23 mouse cellular contexts compared by ENCODE assay signal in the genomic region with DNA sequence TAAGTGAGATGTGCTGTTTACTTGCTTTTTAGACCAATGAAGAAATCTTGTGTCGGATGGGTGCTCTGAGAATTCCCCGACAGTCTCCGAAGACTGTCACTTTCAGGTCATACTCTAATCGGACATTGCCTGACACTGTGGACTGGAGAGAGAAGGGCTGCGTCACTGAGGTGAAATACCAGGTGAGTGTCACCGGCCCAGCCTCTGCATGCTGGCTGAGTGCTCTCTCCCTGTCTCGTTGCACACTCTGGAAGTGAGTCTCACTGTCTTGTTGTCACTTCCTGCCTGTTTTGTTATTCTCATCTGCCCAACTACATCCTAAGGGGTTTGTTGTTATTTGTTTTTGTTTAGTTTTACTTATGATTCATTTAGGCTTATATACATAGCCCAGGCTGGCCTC. TPM values are rescaled to one million over a fixed set of nuclear protein-coding genes. Genes with fewer than 3 reads are reported as not detected.
"Had no signal": no experiment of that assay in that cellular context is flagged by ENCODE, and none has a peak within 500 bp of the region (broad histone marks: within the 10 kb centered on the region; RNA-seq: fewer than 3 reads in every experiment).

No protein-coding gene starts in this region.

- H3K9me3 ChIP-seq: neural tube, embryonic 13.5 days; neural tube, embryonic 15.5 days; stomach, embryonic 15.5 days had no signal

- H3K27me3 ChIP-seq: neural tube, embryonic 13.5 days; neural tube, embryonic 15.5 days; stomach, embryonic 15.5 days had no signal

- H3K27ac ChIP-seq: neural tube, embryonic 13.5 days; neural tube, embryonic 15.5 days; stomach, embryonic 15.5 days; stomach, postnatal 0 days had no signal

- H3K4me1 ChIP-seq: neural tube, embryonic 13.5 days; neural tube, embryonic 15.5 days; stomach, embryonic 15.5 days had no signal

- H3K36me3 ChIP-seq: neural tube, embryonic 13.5 days; neural tube, embryonic 15.5 days; stomach, embryonic 15.5 days had no signal

- DNase-seq: retina, postnatal 1 day; right cerebral cortex, adult 18-20 months; right cerebral cortex, postnatal 14 days; right cerebral cortex, postnatal 25 days; right cerebral cortex, postnatal 4 days; spleen, adult 18-20 months; thymus, adult 18-20 months; thymus, adult 2 months; thymus, postnatal 14 days; thymus, postnatal 25 days; thymus, postnatal 36 days; thymus, postnatal 4 days had no signal

- H3K4me3 ChIP-seq: neural tube, embryonic 13.5 days; neural tube, embryonic 15.5 days; stomach, embryonic 15.5 days had no signal

RNA-seq across cellular contexts. Expression of a gene that starts 16.5 kb away (rescaled TPM):
- total RNA-seq: neutrophil, adult 5-6 weeks had no signal
- polyA plus RNA-seq: neural tube, embryonic 13.5 days; neural tube, embryonic 14.5 days; neural tube, embryonic 15.5 days; small intestine, adult 2 months; spleen, adult 2 months; stomach, embryonic 14.5 days; stomach, embryonic 15.5 days; stomach, embryonic 16.5 days; stomach, postnatal 0 days; thymus, adult 2 months; urinary bladder, adult 2 months had no signal
